Comparison of ENCODE assay signal across 16 mouse cellular contexts in genomic region chr9:91053065-91053793, GRCm38 (mm10).
"Had no signal": no experiment of that assay in that cellular context is flagged by ENCODE, and none has a peak within 500 bp of the region (broad histone marks: within the 10 kb centered on the region; RNA-seq: fewer than 3 reads in every experiment).

No protein-coding gene starts in this region.

- H3K27me3 ChIP-seq: intestine, embryonic 15.5 days; limb, embryonic 13.5 days; liver, embryonic 13.5 days; midbrain, embryonic 13.5 days; stomach, embryonic 15.5 days had no signal

- ATAC-seq: intestine, embryonic 15.5 days; lung, postnatal 0 days; midbrain, embryonic 13.5 days had no signal

- H3K9ac ChIP-seq: intestine, embryonic 15.5 days; limb, embryonic 13.5 days; liver, embryonic 13.5 days; lung, embryonic 14.5 days; midbrain, embryonic 13.5 days; stomach, embryonic 15.5 days had no signal

- H3K9me3 ChIP-seq: intestine, embryonic 15.5 days; limb, embryonic 13.5 days; liver, embryonic 13.5 days; midbrain, embryonic 13.5 days; stomach, embryonic 15.5 days had no signal

- H3K27ac ChIP-seq: intestine, embryonic 15.5 days; layer of hippocampus, adult 2 months; limb, embryonic 13.5 days; liver, embryonic 13.5 days; macrophage; midbrain, embryonic 13.5 days; stomach, embryonic 15.5 days had no signal

- H3K4me2 ChIP-seq: intestine, embryonic 15.5 days; limb, embryonic 13.5 days; liver, embryonic 13.5 days; lung, embryonic 14.5 days; midbrain, embryonic 13.5 days; stomach, embryonic 15.5 days had no signal

- H3K4me3 ChIP-seq: intestine, embryonic 15.5 days; layer of hippocampus, adult 2 months; limb, embryonic 13.5 days; liver, embryonic 13.5 days; midbrain, embryonic 13.5 days; stomach, embryonic 15.5 days had no signal

- DNase-seq: kidney, adult 11 months; kidney, postnatal 14 days; layer of hippocampus, adult 9-11 months; liver; liver, embryonic 13.5 days; lung, embryonic 14.5 days; right cerebral cortex, postnatal 25 days; spleen, adult 18-20 months; thymus, postnatal 25 days had no signal

- H3K4me1 ChIP-seq: intestine, embryonic 15.5 days; limb, embryonic 13.5 days; liver, embryonic 13.5 days; midbrain, embryonic 13.5 days; stomach, embryonic 15.5 days had no signal

- H3K36me3 ChIP-seq: intestine, embryonic 15.5 days; limb, embryonic 13.5 days; liver, embryonic 13.5 days; midbrain, embryonic 13.5 days; stomach, embryonic 15.5 days had no signal
